Mouse (Mus musculus) spleen, adult 2 months (tissue): ENCODE measurements around the gene Mcur1. TPM values are rescaled to one million over a fixed set of nuclear protein-coding genes. Genes with fewer than 3 reads are reported as not detected.

Source experiments
- DNase-seq, 2 experiments: peaks; one replicate each; pipeline versions ENCODE4 v3.0.0 to v3.0.0-alpha.2; 2012 to 2021; ENCODE audit warnings: low spot score in 2 of 2, low read depth in 1 of 2
- H3K27ac ChIP-seq: fragments of 200-500 bp; 2 replicates; pipeline ENCODE4 v1.5.1; 2012; ENCODE audit warnings: low read length, inconsistent platforms; ENCODE audit not compliant: insufficient read depth
- H3K27me3 ChIP-seq: fragments of 200-500 bp; 2 replicates; pipeline ENCODE4 v1.6.1; 2012; ENCODE audit warnings: mild to moderate bottlenecking, moderate library complexity, low read length, inconsistent platforms; ENCODE audit not compliant: control insufficient read depth, insufficient read depth
- H3K36me3 ChIP-seq: fragments of 200-500 bp; 2 replicates; pipeline ENCODE4 v1.6.1; 2012; ENCODE audit warnings: mild to moderate bottlenecking, low read length, inconsistent platforms; ENCODE audit not compliant: control insufficient read depth, insufficient read depth
- H3K4me1 ChIP-seq: fragments of 200-500 bp; 2 replicates; pipeline ENCODE4 v1.6.1; 2011; ENCODE audit warnings: inconsistent platforms; ENCODE audit not compliant: control insufficient read depth, insufficient read depth, insufficient read length
- H3K4me3 ChIP-seq: fragments of 200-500 bp; 2 replicates; pipeline ENCODE4 v1.5.1; 2011; ENCODE audit warnings: mild to moderate bottlenecking, inconsistent platforms; ENCODE audit not compliant: insufficient read depth, insufficient read length; ENCODE audit errors: extremely low read depth
- CTCF ChIP-seq: fragments of 200-500 bp; IDR thresholded peaks from 2 replicates; pipeline ENCODE4 v1.5.1; 2011; ENCODE audit warnings: mild to moderate bottlenecking, inconsistent platforms; ENCODE audit not compliant: insufficient read depth, insufficient read length, insufficient replicate concordance; ENCODE audit errors: extremely low read depth
- POLR2A ChIP-seq: fragments of 200-500 bp; IDR thresholded peaks from 2 replicates; pipeline ENCODE4 v1.6.1; 2011; ENCODE audit warnings: low read depth, low read length, inconsistent platforms
- WGBS: fragments of 180-500 bp; shearing (Covaris S2); methylation state at CpG from one replicate; pipeline ENCODE4 v1.1.7; 2018; 5-methylcytosine and 5-hydroxymethylcytosine counted together
- polyA plus RNA-seq: library from polyadenylated mRNA; depleted of rRNA; stranded (reverse); fragments of >200 nt; gene quantifications from 2 replicates; pipeline ENCODE4 v1.2.3, GENCODE M21; 2012

The Mcur1 gene
- polyA plus RNA-seq, 1 experiment = 10.0 TPM

- Histone ChIP-seq H3K27me3 (no peaks in the 10 kb centered on the region), H3K27ac (no peak overlapping the region), H3K36me3 (no peaks in the 10 kb centered on the region), H3K4me3 (no peak overlapping the region), H3K4me1 (peaks cover 6% of the 10 kb centered on the region; the same call in 1 of the 2 replicates)
- DNase-seq = no peak
- WGBS = 88% methylated on average over 4 of the region's 4 CpGs
- TF ChIP-seq CTCF (no peak), POLR2A (no peak)
Observed at GRCm38 (mm10) chr13:43500483-43500850, 59.5 kb downstream of the Mcur1 start.

- no peak for DNase-seq
- H3K27ac ChIP-seq = no peak overlapping the region
- H3K4me3 ChIP-seq = no peak overlapping the region
- no peaks in the 10 kb centered on the region for H3K27me3 ChIP-seq
- H3K36me3 ChIP-seq = no peaks in the 10 kb centered on the region
- TF ChIP-seq POLR2A (no peak), CTCF (no peak)
- peaks cover 6% of the 10 kb centered on the region; the same call in 1 of the 2 replicates for H3K4me1 ChIP-seq
- 80% methylated on average over 7 of the region's 7 CpGs for WGBS
Observed at GRCm38 (mm10) chr13:43499731-43500482, 60.1 kb downstream of the Mcur1 start.

DNA sequence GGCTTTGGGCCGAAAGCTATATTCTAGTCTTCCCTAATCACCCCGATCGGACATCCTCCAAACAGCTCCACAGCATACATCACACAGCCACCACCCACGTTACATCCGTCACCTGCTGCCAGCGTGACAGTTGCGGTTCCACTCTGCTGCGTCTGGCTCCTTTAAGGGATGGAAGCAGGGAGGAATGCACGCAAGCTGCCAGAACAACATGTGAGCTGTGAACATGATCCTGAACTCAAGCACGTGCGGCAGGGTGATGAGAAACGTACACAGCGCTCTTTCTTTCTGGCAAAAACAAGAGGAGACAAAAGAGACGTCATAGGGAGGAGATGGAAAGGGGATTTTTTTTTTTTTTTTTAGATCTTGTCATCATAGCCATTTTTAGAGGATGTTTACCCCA is 61.1 kb downstream of the Mcur1 start:
- TF ChIP-seq POLR2A (no peak), CTCF (no peak)
- Histone ChIP-seq H3K36me3 (no peaks in the 10 kb centered on the region), H3K4me1 (peaks cover 6% of the 10 kb centered on the region; the same call in 1 of the 2 replicates), H3K4me3 (no peak overlapping the region), H3K27ac (no peak overlapping the region), H3K27me3 (no peaks in the 10 kb centered on the region)
- 88% methylated on average over 14 of the region's 14 CpGs for WGBS
- DNase-seq = no peak

DNA sequence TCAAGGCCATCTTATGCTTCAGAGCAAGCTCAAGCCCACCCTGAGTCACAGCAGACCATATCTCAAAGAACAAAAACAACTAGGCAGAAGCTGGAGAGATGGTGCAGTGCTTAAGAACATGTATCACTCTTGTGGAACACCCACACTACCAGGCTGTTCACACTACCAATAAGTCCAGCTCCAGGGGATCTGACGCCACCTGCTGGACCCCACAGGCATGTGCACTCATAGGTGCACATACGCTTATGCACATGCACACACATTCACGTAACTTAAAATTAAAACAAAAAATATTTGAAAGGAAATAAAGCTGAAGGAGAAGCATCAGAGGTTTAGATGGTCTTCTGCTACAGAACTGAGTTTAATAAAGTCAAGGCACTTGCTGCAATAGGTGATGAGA is 62.2 kb downstream of the Mcur1 start:
- DNase-seq = no peak
- H3K27ac ChIP-seq = no peak overlapping the region
- 98% methylated on average over 3 of the region's 3 CpGs for WGBS
- TF ChIP-seq CTCF (no peak), POLR2A (no peak)
- peaks cover 6% of the 10 kb centered on the region; the same call in 1 of the 2 replicates for H3K4me1 ChIP-seq
- H3K36me3 ChIP-seq = no peaks in the 10 kb centered on the region
- no peak overlapping the region for H3K4me3 ChIP-seq
- no peaks in the 10 kb centered on the region for H3K27me3 ChIP-seq

DNA sequence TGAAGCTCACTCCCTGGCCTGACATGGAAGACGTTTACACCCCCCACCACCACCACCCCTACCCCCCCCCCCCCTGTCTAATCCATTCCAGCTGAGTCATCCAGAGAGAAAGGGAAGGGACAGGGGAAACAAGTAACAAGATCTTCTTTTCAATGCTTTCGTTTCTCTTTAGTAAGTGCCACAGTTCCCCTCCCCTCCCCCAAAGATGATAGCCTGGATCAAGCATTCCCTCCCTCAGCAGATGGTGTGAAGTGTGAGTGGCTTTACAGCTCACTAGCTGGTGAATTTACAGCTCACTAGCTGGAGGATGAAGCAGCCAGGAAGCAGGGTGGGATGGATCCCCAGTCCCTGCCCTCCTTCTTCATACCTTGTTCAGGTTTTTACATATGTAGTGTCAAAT is 63.3 kb downstream of the Mcur1 start:
- Histone ChIP-seq H3K27me3 (no peaks in the 10 kb centered on the region), H3K4me1 (peaks cover 6% of the 10 kb centered on the region; the same call in 1 of the 2 replicates), H3K36me3 (no peaks in the 10 kb centered on the region), H3K27ac (no peak overlapping the region), H3K4me3 (no peak overlapping the region)
- TF ChIP-seq POLR2A = no peak
- TF ChIP-seq CTCF = no peak
- DNase-seq = no peak
- 23% methylated on average over 2 of the region's 2 CpGs for WGBS

- Histone ChIP-seq H3K36me3 (no peaks in the 10 kb centered on the region), H3K27ac (no peak overlapping the region), H3K27me3 (no peaks in the 10 kb centered on the region), H3K4me3 (no peak overlapping the region), H3K4me1 (peaks cover 6% of the 10 kb centered on the region; the same call in 1 of the 2 replicates)
- WGBS = 75% methylated on average over 7 of the region's 7 CpGs
- DNase-seq = no peak
- TF ChIP-seq CTCF = no peak
- TF ChIP-seq POLR2A = no peak
Observed at GRCm38 (mm10) chr13:43495645-43496044, 64.3 kb downstream of the Mcur1 start.

GRCm38 (mm10) chr13:43493725-43494124 is 66.3 kb downstream of the Mcur1 start:
- Histone ChIP-seq H3K4me3 (no peak overlapping the region), H3K27me3 (no peaks in the 10 kb centered on the region), H3K4me1 (peaks cover 2% of the 10 kb centered on the region; the same call in 1 of the 2 replicates), H3K27ac (no peak overlapping the region), H3K36me3 (no peaks in the 10 kb centered on the region)
- 89% methylated on average over 7 of the region's 7 CpGs for WGBS
- no peak for DNase-seq
- TF ChIP-seq POLR2A (no peak), CTCF (no peak)
